Mouse (Mus musculus): ENCODE results near the gene S1pr1. TPM values are rescaled to one million over a fixed set of nuclear protein-coding genes. Genes with fewer than 3 reads are reported as not detected.

The S1pr1 gene
- polyA plus RNA-seq, 1 experiment from 2014 or later: 10.4 TPM

GRCm38 (mm10) chr3:115692384-115692783, 22.5 kb downstream of the S1pr1 start:
- WGBS: 91% methylated on average over 5 of the region's 5 CpGs
- H3K27ac ChIP-seq (ENCODE audit: low read depth, low read length): no peak overlapping the region
- no peak overlapping the region for H3K4me3 ChIP-seq (ENCODE audit: low read length)
- no peaks in the 10 kb centered on the region for H3K9me3 ChIP-seq (ENCODE audit: control insufficient read depth, low read length)
- no peaks in the 10 kb centered on the region for H3K36me3 ChIP-seq (ENCODE audit: control insufficient read depth, insufficient read depth, low read length)
- no peaks in the 10 kb centered on the region for H3K27me3 ChIP-seq (ENCODE audit: control insufficient read depth, insufficient read depth, low read length)
- ATAC-seq (ENCODE audit: low FRiP score, low TSS enrichment): no peak
- no peak overlapping the region for H3K9ac ChIP-seq (ENCODE audit: low read depth, low read length)
- no peaks in the 10 kb centered on the region for H3K4me1 ChIP-seq (ENCODE audit: control insufficient read depth, insufficient read depth, low read length)
- H3K4me2 ChIP-seq (replicated peaks; ENCODE audit: low read depth, low read length): no peak overlapping the region

GRCm38 (mm10) chr3:115689920-115690319, 25.0 kb downstream of the S1pr1 start:
- Histone ChIP-seq H3K4me1 (ENCODE audit: control insufficient read depth, insufficient read depth, low read length) (no peaks in the 10 kb centered on the region), H3K4me2 (replicated peaks; ENCODE audit: low read depth, low read length) (no peak overlapping the region), H3K4me3 (ENCODE audit: low read length) (no peak overlapping the region), H3K36me3 (ENCODE audit: control insufficient read depth, insufficient read depth, low read length) (no peaks in the 10 kb centered on the region), H3K9ac (ENCODE audit: low read depth, low read length) (no peak overlapping the region), H3K9me3 (ENCODE audit: control insufficient read depth, low read length) (no peaks in the 10 kb centered on the region), H3K27ac (ENCODE audit: low read depth, low read length) (peak overlapping the region; percentile 30; the same call in 1 of the 2 replicates), H3K27me3 (ENCODE audit: control insufficient read depth, insufficient read depth, low read length) (no peaks in the 10 kb centered on the region)
- 93% methylated on average over 1 of the region's 1 CpGs for WGBS
- ATAC-seq (ENCODE audit: low FRiP score, low TSS enrichment): no peak

- no peaks in the 10 kb centered on the region for H3K4me1 ChIP-seq (ENCODE audit: control insufficient read depth, insufficient read depth, low read length)
- no peak overlapping the region for H3K9ac ChIP-seq (ENCODE audit: low read depth, low read length)
- ATAC-seq (ENCODE audit: low FRiP score, low TSS enrichment): no peak
- H3K4me2 ChIP-seq (replicated peaks; ENCODE audit: low read depth, low read length): no peak overlapping the region
- H3K27me3 ChIP-seq (ENCODE audit: control insufficient read depth, insufficient read depth, low read length): no peaks in the 10 kb centered on the region
- no peaks in the 10 kb centered on the region for H3K36me3 ChIP-seq (ENCODE audit: control insufficient read depth, insufficient read depth, low read length)
- H3K9me3 ChIP-seq (ENCODE audit: control insufficient read depth, low read length): no peaks in the 10 kb centered on the region
- H3K4me3 ChIP-seq (ENCODE audit: low read length): no peak overlapping the region
- 55% methylated on average over 8 of the region's 8 CpGs for WGBS
- peak overlapping the region; percentile 30; the same call in 1 of the 2 replicates for H3K27ac ChIP-seq (ENCODE audit: low read depth, low read length)
These were observed 25.5 kb downstream of the S1pr1 start for GRCm38 (mm10) chr3:115689352-115689751.

- Histone ChIP-seq H3K36me3 (ENCODE audit: control insufficient read depth, insufficient read depth, low read length) (no peaks in the 10 kb centered on the region), H3K4me3 (ENCODE audit: low read length) (no peak overlapping the region), H3K4me1 (ENCODE audit: control insufficient read depth, insufficient read depth, low read length) (no peaks in the 10 kb centered on the region), H3K9me3 (ENCODE audit: control insufficient read depth, low read length) (no peaks in the 10 kb centered on the region), H3K27me3 (ENCODE audit: control insufficient read depth, insufficient read depth, low read length) (no peaks in the 10 kb centered on the region), H3K27ac (ENCODE audit: low read depth, low read length) (no peak overlapping the region), H3K4me2 (replicated peaks; ENCODE audit: low read depth, low read length) (no peak overlapping the region), H3K9ac (ENCODE audit: low read depth, low read length) (no peak overlapping the region)
- 92% methylated on average over 2 of the region's 2 CpGs for WGBS
- ATAC-seq (ENCODE audit: low FRiP score, low TSS enrichment): no peak
These were observed 27.1 kb downstream of the S1pr1 start for GRCm38 (mm10) chr3:115687821-115688220.

GRCm38 (mm10) chr3:115682328-115683088, 32.4 kb downstream of the S1pr1 start:
- Histone ChIP-seq H3K27ac (ENCODE audit: low read depth, low read length) (no peak overlapping the region), H3K36me3 (ENCODE audit: control insufficient read depth, insufficient read depth, low read length) (no peaks in the 10 kb centered on the region), H3K4me2 (replicated peaks; ENCODE audit: low read depth, low read length) (no peak overlapping the region), H3K4me1 (ENCODE audit: control insufficient read depth, insufficient read depth, low read length) (no peaks in the 10 kb centered on the region), H3K9me3 (ENCODE audit: control insufficient read depth, low read length) (no peaks in the 10 kb centered on the region), H3K4me3 (ENCODE audit: low read length) (no peak overlapping the region), H3K9ac (ENCODE audit: low read depth, low read length) (no peak overlapping the region), H3K27me3 (ENCODE audit: control insufficient read depth, insufficient read depth, low read length) (no peaks in the 10 kb centered on the region)
- no peak for ATAC-seq (ENCODE audit: low FRiP score, low TSS enrichment)
- WGBS: 68% methylated on average over 14 of the region's 14 CpGs

- H3K27ac ChIP-seq (ENCODE audit: low read depth, low read length): no peak overlapping the region
- H3K36me3 ChIP-seq (ENCODE audit: control insufficient read depth, insufficient read depth, low read length): no peaks in the 10 kb centered on the region
- 88% methylated on average over 1 of the region's 1 CpGs for WGBS
- no peak for ATAC-seq (ENCODE audit: low FRiP score, low TSS enrichment)
- H3K9me3 ChIP-seq (ENCODE audit: control insufficient read depth, low read length): no peaks in the 10 kb centered on the region
- H3K4me1 ChIP-seq (ENCODE audit: control insufficient read depth, insufficient read depth, low read length): no peaks in the 10 kb centered on the region
- H3K27me3 ChIP-seq (ENCODE audit: control insufficient read depth, insufficient read depth, low read length): no peaks in the 10 kb centered on the region
- no peak overlapping the region for H3K4me3 ChIP-seq (ENCODE audit: low read length)
- no peak overlapping the region for H3K4me2 ChIP-seq (replicated peaks; ENCODE audit: low read depth, low read length)
- H3K9ac ChIP-seq (ENCODE audit: low read depth, low read length): no peak overlapping the region
These were observed 33.7 kb downstream of the S1pr1 start for GRCm38 (mm10) chr3:115681184-115681583.

- Histone ChIP-seq H3K27me3 (ENCODE audit: control insufficient read depth, insufficient read depth, low read length) (no peaks in the 10 kb centered on the region), H3K9ac (ENCODE audit: low read depth, low read length) (no peak overlapping the region), H3K4me3 (ENCODE audit: low read length) (no peak overlapping the region), H3K9me3 (ENCODE audit: control insufficient read depth, low read length) (no peaks in the 10 kb centered on the region), H3K36me3 (ENCODE audit: control insufficient read depth, insufficient read depth, low read length) (no peaks in the 10 kb centered on the region), H3K4me1 (ENCODE audit: control insufficient read depth, insufficient read depth, low read length) (no peaks in the 10 kb centered on the region), H3K4me2 (replicated peaks; ENCODE audit: low read depth, low read length) (no peak overlapping the region), H3K27ac (ENCODE audit: low read depth, low read length) (no peak overlapping the region)
- no peak for ATAC-seq (ENCODE audit: low FRiP score, low TSS enrichment)
- 87% methylated on average over 7 of the region's 7 CpGs for WGBS
These were observed 35.9 kb downstream of the S1pr1 start for GRCm38 (mm10) chr3:115679022-115679421.

GRCm38 (mm10) chr3:115675546-115676535, 39.0 kb downstream of the S1pr1 start:
- Histone ChIP-seq H3K27ac (ENCODE audit: low read depth, low read length) (no peak overlapping the region), H3K4me3 (ENCODE audit: low read length) (no peak overlapping the region), H3K4me2 (replicated peaks; ENCODE audit: low read depth, low read length) (no peak overlapping the region), H3K27me3 (ENCODE audit: control insufficient read depth, insufficient read depth, low read length) (no peaks in the 10 kb centered on the region), H3K36me3 (ENCODE audit: control insufficient read depth, insufficient read depth, low read length) (no peaks in the 10 kb centered on the region), H3K9ac (ENCODE audit: low read depth, low read length) (no peak overlapping the region), H3K4me1 (ENCODE audit: control insufficient read depth, insufficient read depth, low read length) (no peaks in the 10 kb centered on the region), H3K9me3 (ENCODE audit: control insufficient read depth, low read length) (no peaks in the 10 kb centered on the region)
- no peak for ATAC-seq (ENCODE audit: low FRiP score, low TSS enrichment)
- WGBS: 85% methylated on average over 6 of the region's 6 CpGs

GRCm38 (mm10) chr3:115674665-115675064, 40.2 kb downstream of the S1pr1 start:
- Histone ChIP-seq H3K27ac (ENCODE audit: low read depth, low read length) (no peak overlapping the region), H3K9me3 (ENCODE audit: control insufficient read depth, low read length) (no peaks in the 10 kb centered on the region), H3K4me1 (ENCODE audit: control insufficient read depth, insufficient read depth, low read length) (no peaks in the 10 kb centered on the region), H3K4me2 (replicated peaks; ENCODE audit: low read depth, low read length) (no peak overlapping the region), H3K27me3 (ENCODE audit: control insufficient read depth, insufficient read depth, low read length) (no peaks in the 10 kb centered on the region), H3K4me3 (ENCODE audit: low read length) (no peak overlapping the region), H3K36me3 (ENCODE audit: control insufficient read depth, insufficient read depth, low read length) (no peaks in the 10 kb centered on the region), H3K9ac (ENCODE audit: low read depth, low read length) (no peak overlapping the region)
- 88% methylated on average over 5 of the region's 5 CpGs for WGBS
- ATAC-seq (ENCODE audit: low FRiP score, low TSS enrichment): no peak

Data from kidney, embryonic 14.5 days (tissue).